Mouse (Mus musculus) midbrain, embryonic 15.5 days (tissue): ENCODE measurements around the gene Nt5c2. TPM values are rescaled to one million over a fixed set of nuclear protein-coding genes. Genes with fewer than 3 reads are reported as not detected.

Experiments
- ATAC-seq: fragments of 200-750 bp; cut with Nextera tagmentation; replicated peaks from 2 replicates; pipeline ENCODE4 v1.8.0; 2017; ENCODE audit warnings: moderate TSS enrichment
- H3K27ac ChIP-seq: fragments of 300-500 bp; sonication (generic); 2 replicates; pipeline ENCODE4 v1.5.1; 2015; ENCODE audit warnings: mild to moderate bottlenecking, inconsistent platforms
- H3K27me3 ChIP-seq: fragments of 300-500 bp; sonication (generic); replicated peaks from 2 replicates; pipeline ENCODE4 v1.6.1; 2015; ENCODE audit warnings: inconsistent platforms
- H3K36me3 ChIP-seq: fragments of 300-500 bp; sonication (generic); replicated peaks from 2 replicates; pipeline ENCODE4 v1.6.1; 2015; ENCODE audit warnings: inconsistent platforms
- H3K4me1 ChIP-seq: fragments of 300-500 bp; sonication (generic); 2 replicates; pipeline ENCODE4 v1.6.1; 2015; ENCODE audit warnings: inconsistent platforms
- H3K4me2 ChIP-seq: fragments of 300-500 bp; sonication (generic); 2 replicates; pipeline ENCODE4 v1.6.1; 2015; ENCODE audit warnings: inconsistent platforms, mild to moderate bottlenecking, moderate library complexity
- H3K4me3 ChIP-seq: fragments of 300-500 bp; sonication (generic); 2 replicates; pipeline ENCODE4 v1.5.1; 2015; ENCODE audit warnings: mild to moderate bottlenecking, inconsistent platforms
- H3K9ac ChIP-seq: fragments of 300-500 bp; sonication (generic); 2 replicates; pipeline ENCODE4 v1.6.1; 2015; ENCODE audit warnings: mild to moderate bottlenecking, inconsistent platforms
- H3K9me3 ChIP-seq: fragments of 300-500 bp; sonication (generic); 2 replicates; pipeline ENCODE4 v1.6.1; 2016; ENCODE audit warnings: inconsistent platforms
- WGBS: fragments of 180-500 bp; shearing (Covaris S2); methylation state at CpG from one replicate; pipeline ENCODE4 v1.1.7; 2015; ENCODE audit warnings: mixed read lengths; 5-methylcytosine and 5-hydroxymethylcytosine counted together
- polyA plus RNA-seq: library from polyadenylated mRNA; unstranded; fragments of >200 nt; fragmentation: Nextera tagmentation; extraction: Ambion mirVana; gene quantifications from 2 replicates; pipeline ENCODE4 v1.2.1, GENCODE M21; 2015

Gene Nt5c2
- polyA plus RNA-seq, 1 experiment from 2014 or later: 87.7 TPM

- Histone ChIP-seq H3K9me3 (no peaks in the 10 kb centered on the region), H3K27me3 (no peaks in the 10 kb centered on the region), H3K4me2 (no peak overlapping the region), H3K9ac (no peak overlapping the region), H3K36me3 (no peaks in the 10 kb centered on the region), H3K4me1 (no peaks in the 10 kb centered on the region), H3K27ac (no peak overlapping the region), H3K4me3 (no peak overlapping the region)
- no peak for ATAC-seq
- 87% methylated on average over 4 of the region's 4 CpGs for WGBS
Measured at GRCm38 (mm10) chr19:46841016-46841415, 173.9 kb downstream of the Nt5c2 start.

GRCm38 (mm10) chr19:46837290-46838079 lies 177.5 kb downstream of the Nt5c2 start:
- H3K4me2 ChIP-seq: no peak overlapping the region
- no peaks in the 10 kb centered on the region for H3K4me1 ChIP-seq
- H3K36me3 ChIP-seq: no peaks in the 10 kb centered on the region
- 93% methylated on average over 11 of the region's 11 CpGs for WGBS
- H3K27me3 ChIP-seq: no peaks in the 10 kb centered on the region
- H3K4me3 ChIP-seq: no peak overlapping the region
- no peaks in the 10 kb centered on the region for H3K9me3 ChIP-seq
- H3K9ac ChIP-seq: no peak overlapping the region
- no peak for ATAC-seq
- no peak overlapping the region for H3K27ac ChIP-seq

- Histone ChIP-seq H3K27me3 (no peaks in the 10 kb centered on the region), H3K36me3 (no peaks in the 10 kb centered on the region), H3K9me3 (no peaks in the 10 kb centered on the region), H3K9ac (no peak overlapping the region), H3K4me1 (no peaks in the 10 kb centered on the region), H3K27ac (no peak overlapping the region), H3K4me2 (no peak overlapping the region), H3K4me3 (no peak overlapping the region)
- 59% methylated on average over 3 of the region's 3 CpGs for WGBS
- no peak for ATAC-seq
Measured at GRCm38 (mm10) chr19:46836085-46836484, 178.9 kb downstream of the Nt5c2 start.

- 81% methylated on average over 4 of the region's 4 CpGs for WGBS
- no peak for ATAC-seq
- H3K4me2 ChIP-seq: no peak overlapping the region
- H3K27me3 ChIP-seq: no peaks in the 10 kb centered on the region
- H3K27ac ChIP-seq: no peak overlapping the region
- H3K9me3 ChIP-seq: no peaks in the 10 kb centered on the region
- H3K4me1 ChIP-seq: no peaks in the 10 kb centered on the region
- no peak overlapping the region for H3K4me3 ChIP-seq
- no peak overlapping the region for H3K9ac ChIP-seq
- H3K36me3 ChIP-seq: no peaks in the 10 kb centered on the region
Measured at GRCm38 (mm10) chr19:46835339-46835738, 179.6 kb downstream of the Nt5c2 start.

GRCm38 (mm10) chr19:46834301-46834700 lies 180.7 kb downstream of the Nt5c2 start:
- 91% methylated on average over 5 of the region's 5 CpGs for WGBS

More at GRCm38 (mm10) chr19:46834301-46834700, 180.7 kb downstream of the Nt5c2 start:
- Histone ChIP-seq H3K4me1 (no peaks in the 10 kb centered on the region), H3K4me3 (no peak overlapping the region), H3K27me3 (no peaks in the 10 kb centered on the region), H3K9ac (no peak overlapping the region), H3K27ac (no peak overlapping the region), H3K36me3 (no peaks in the 10 kb centered on the region), H3K9me3 (no peaks in the 10 kb centered on the region), H3K4me2 (no peak overlapping the region)
- no peak for ATAC-seq

Other genes with a start within 250 kb of the Nt5c2 start
- gene Ina, start 455 bp downstream of the Nt5c2 start, polyA plus RNA-seq: 589 and 592 TPM in 2 replicates
- 30.9 and 33.5 TPM in 2 replicates for gene Pcgf6, start 35.8 kb upstream of the Nt5c2 start, polyA plus RNA-seq
- gene Taf5, start 52.6 kb upstream of the Nt5c2 start, polyA plus RNA-seq: 6.4 and 6.6 TPM in 2 replicates
- 1,240 and 1,355 TPM in 2 replicates for gene Usmg5, start 75.5 kb upstream of the Nt5c2 start, polyA plus RNA-seq
- gene Pdcd11, start 75.6 kb upstream of the Nt5c2 start, polyA plus RNA-seq: 6.6 and 6.8 TPM in 2 replicates
- gene Calhm2, start 123.1 kb upstream of the Nt5c2 start, polyA plus RNA-seq: 1.1 and 1.5 TPM in 2 replicates
- not detected in 2 replicates for gene Calhm1, start 129.1 kb upstream of the Nt5c2 start, polyA plus RNA-seq
- not detected in 2 replicates for gene Calhm3, start 142.6 kb upstream of the Nt5c2 start, polyA plus RNA-seq
- 14.8 and 15.0 TPM in 2 replicates for gene Neurl1a, start 163.7 kb upstream of the Nt5c2 start, polyA plus RNA-seq